Mouse (Mus musculus) midbrain, embryonic 16.5 days (tissue): ENCODE measurements around the gene Tmem230. TPM values are rescaled to one million over a fixed set of nuclear protein-coding genes. Genes with fewer than 3 reads are reported as not detected.
A peak's percentile ranks its signal among the peaks of the same experiment; 100 is the strongest.

Source experiments
- ATAC-seq: fragments of 200-750 bp; cut with Nextera tagmentation; 2 replicates; pipeline ENCODE4 v1.8.0; 2017; ENCODE audit warnings: moderate TSS enrichment
- H3K27ac ChIP-seq: fragments of 300-500 bp; sonication (generic); 2 replicates; pipeline ENCODE4 v1.5.1; 2014; ENCODE audit warnings: mild to moderate bottlenecking, low read length, mixed read lengths
- H3K27me3 ChIP-seq: fragments of 300-500 bp; sonication (generic); 2 replicates; pipeline ENCODE4 v1.6.1; 2014; ENCODE audit warnings: low read depth, low read length, mixed read lengths; ENCODE audit not compliant: control insufficient read depth, insufficient read depth
- H3K36me3 ChIP-seq: fragments of 300-500 bp; sonication (generic); 2 replicates; pipeline ENCODE4 v1.6.1; 2014; ENCODE audit warnings: mild to moderate bottlenecking, low read length, moderate library complexity, mixed read lengths; ENCODE audit not compliant: control insufficient read depth, insufficient read depth
- H3K4me1 ChIP-seq: fragments of 300-500 bp; sonication (generic); 2 replicates; pipeline ENCODE4 v1.6.1; 2014; ENCODE audit warnings: mild to moderate bottlenecking, low read length, mixed read lengths; ENCODE audit not compliant: control insufficient read depth, insufficient read depth
- H3K4me2 ChIP-seq: fragments of 300-500 bp; sonication (generic); 2 replicates; pipeline ENCODE4 v1.6.1; 2014; ENCODE audit warnings: mild to moderate bottlenecking, low read length, mixed read lengths
- H3K4me3 ChIP-seq: fragments of 300-500 bp; sonication (generic); 2 replicates; pipeline ENCODE4 v1.5.1; 2014; ENCODE audit warnings: low read depth, mild to moderate bottlenecking, low read length, moderate library complexity, mixed read lengths
- H3K9ac ChIP-seq: fragments of 300-500 bp; sonication (generic); 2 replicates; pipeline ENCODE4 v1.6.1; 2014; ENCODE audit warnings: low read depth, low read length, mixed read lengths
- H3K9me3 ChIP-seq: fragments of 300-500 bp; sonication (generic); replicated peaks from 2 replicates; pipeline ENCODE4 v1.6.1; 2014; ENCODE audit warnings: mild to moderate bottlenecking, low read length, mixed read lengths; ENCODE audit not compliant: control insufficient read depth, poor library complexity, severe bottlenecking
- WGBS: fragments of 180-500 bp; shearing (Covaris S2); extraction: QIAGEN DNeasy Blood & Tissue Kit; methylation state at CpG from one replicate; pipeline ENCODE4 v1.1.7; 2014; 5-methylcytosine and 5-hydroxymethylcytosine counted together
- polyA plus RNA-seq: library from polyadenylated mRNA; unstranded; fragments of >200 nt; fragmentation: Nextera tagmentation; extraction: Ambion mirVana; gene quantifications from 2 replicates; pipeline ENCODE4 v1.2.1, GENCODE M21; 2015

Tmem230 gene
- polyA plus RNA-seq, 1 experiment from 2014 or later, result 46.6 TPM

GRCm38 (mm10) chr2:132278273-132278853 is 30.8 kb upstream of the Tmem230 start:
- H3K9me3 ChIP-seq, result no peaks in the 10 kb centered on the region
- WGBS, result 73% methylated on average over 8 of the region's 8 CpGs
- no peaks in the 10 kb centered on the region for H3K27me3 ChIP-seq
- H3K4me2 ChIP-seq, result no peak overlapping the region
- H3K36me3 ChIP-seq, result no peaks in the 10 kb centered on the region
- no peak overlapping the region for H3K9ac ChIP-seq
- no peak overlapping the region for H3K4me3 ChIP-seq
- no peak overlapping the region for H3K27ac ChIP-seq
- no peak for ATAC-seq
- H3K4me1 ChIP-seq, result peaks cover 16% of the 10 kb centered on the region

- 92% methylated on average over 4 of the region's 4 CpGs for WGBS
Measured at GRCm38 (mm10) chr2:132276249-132276648, 28.6 kb upstream of the Tmem230 start.

GRCm38 (mm10) chr2:132275527-132275926 is 27.9 kb upstream of the Tmem230 start:
- Histone ChIP-seq H3K36me3 (no peaks in the 10 kb centered on the region), H3K9me3 (no peaks in the 10 kb centered on the region), H3K27ac (no peak overlapping the region), H3K4me3 (no peak overlapping the region), H3K4me2 (no peak overlapping the region), H3K4me1 (no peaks in the 10 kb centered on the region), H3K9ac (no peak overlapping the region), H3K27me3 (no peaks in the 10 kb centered on the region)
- ATAC-seq, result no peak
- 79% methylated on average over 4 of the region's 4 CpGs for WGBS

More at GRCm38 (mm10) chr2:132276249-132276648, 28.6 kb upstream of the Tmem230 start:
- no peak overlapping the region for H3K27ac ChIP-seq
- no peak overlapping the region for H3K4me3 ChIP-seq
- no peaks in the 10 kb centered on the region for H3K4me1 ChIP-seq
- no peak overlapping the region for H3K9ac ChIP-seq
- H3K36me3 ChIP-seq, result no peaks in the 10 kb centered on the region
- no peaks in the 10 kb centered on the region for H3K9me3 ChIP-seq
- H3K27me3 ChIP-seq, result no peaks in the 10 kb centered on the region
- H3K4me2 ChIP-seq, result no peak overlapping the region
- ATAC-seq, result no peak

GRCm38 (mm10) chr2:132272694-132273389 is 25.2 kb upstream of the Tmem230 start:
- no peak overlapping the region for H3K4me3 ChIP-seq
- WGBS, result 82% methylated on average over 6 of the region's 6 CpGs
- H3K9me3 ChIP-seq, result no peaks in the 10 kb centered on the region
- no peak overlapping the region for H3K9ac ChIP-seq
- ATAC-seq, result no peak
- no peaks in the 10 kb centered on the region for H3K4me1 ChIP-seq
- no peak overlapping the region for H3K4me2 ChIP-seq
- H3K27me3 ChIP-seq, result no peaks in the 10 kb centered on the region
- H3K36me3 ChIP-seq, result no peaks in the 10 kb centered on the region
- H3K27ac ChIP-seq, result no peak overlapping the region

GRCm38 (mm10) chr2:132270331-132270951 is 22.8 kb upstream of the Tmem230 start:
- Histone ChIP-seq H3K9me3 (no peaks in the 10 kb centered on the region), H3K4me3 (no peak overlapping the region), H3K27me3 (no peaks in the 10 kb centered on the region), H3K4me2 (no peak overlapping the region), H3K36me3 (no peaks in the 10 kb centered on the region), H3K4me1 (no peaks in the 10 kb centered on the region), H3K27ac (no peak overlapping the region), H3K9ac (no peak overlapping the region)
- WGBS, result 91% methylated on average over 2 of the region's 2 CpGs
- ATAC-seq, result 0 out of 2 replicates have a peak, but pooled peaks have one; percentile 25

GRCm38 (mm10) chr2:132269217-132269616 is 21.6 kb upstream of the Tmem230 start:
- ATAC-seq, result no peak
- Histone ChIP-seq H3K27me3 (no peaks in the 10 kb centered on the region), H3K4me1 (peaks cover 10% of the 10 kb centered on the region), H3K9me3 (no peaks in the 10 kb centered on the region), H3K4me2 (no peak overlapping the region), H3K36me3 (no peaks in the 10 kb centered on the region), H3K27ac (no peak overlapping the region), H3K9ac (no peak overlapping the region), H3K4me3 (no peak overlapping the region)
- 91% methylated on average over 3 of the region's 3 CpGs for WGBS

GRCm38 (mm10) chr2:132266086-132266485 is 18.5 kb upstream of the Tmem230 start:
- no peaks in the 10 kb centered on the region for H3K27me3 ChIP-seq
- H3K9ac ChIP-seq, result no peak overlapping the region
- H3K4me2 ChIP-seq, result no peak overlapping the region
- H3K4me1 ChIP-seq, result peaks cover 10% of the 10 kb centered on the region
- ATAC-seq, result no peak
- H3K27ac ChIP-seq, result no peak overlapping the region
- no peaks in the 10 kb centered on the region for H3K9me3 ChIP-seq
- H3K4me3 ChIP-seq, result no peak overlapping the region
- WGBS, result 96% methylated on average over 3 of the region's 3 CpGs
- H3K36me3 ChIP-seq, result no peaks in the 10 kb centered on the region

- ATAC-seq, result no peak
- H3K4me3 ChIP-seq, result no peak overlapping the region
- H3K4me1 ChIP-seq, result peaks cover 10% of the 10 kb centered on the region
- no peak overlapping the region for H3K9ac ChIP-seq
- H3K27me3 ChIP-seq, result no peaks in the 10 kb centered on the region
- peak overlapping the region; percentile 68; the same call in 1 of the 2 replicates for H3K4me2 ChIP-seq
- H3K9me3 ChIP-seq, result no peaks in the 10 kb centered on the region
- no peaks in the 10 kb centered on the region for H3K36me3 ChIP-seq
- H3K27ac ChIP-seq, result no peak overlapping the region
- WGBS, result 92% methylated on average over 9 of the region's 9 CpGs
Measured at GRCm38 (mm10) chr2:132265196-132265595, 17.6 kb upstream of the Tmem230 start.

GRCm38 (mm10) chr2:132264266-132264710 is 16.7 kb upstream of the Tmem230 start:
- H3K4me3 ChIP-seq, result peak overlapping the region; percentile 97
- peaks cover 10% of the 10 kb centered on the region for H3K4me1 ChIP-seq
- peak overlapping the region; percentile 92 for H3K9ac ChIP-seq
- H3K4me2 ChIP-seq, result peak overlapping the region; percentile 68
- 17% methylated on average over 6 of the region's 6 CpGs for WGBS
- no peak for ATAC-seq
- no peak overlapping the region; the same call in 1 of the 2 replicates for H3K27ac ChIP-seq
- no peaks in the 10 kb centered on the region for H3K27me3 ChIP-seq
- no peaks in the 10 kb centered on the region for H3K36me3 ChIP-seq
- H3K9me3 ChIP-seq, result no peaks in the 10 kb centered on the region
